Mouse (Mus musculus): ENCODE measurements around the gene Myo1e. TPM values are rescaled to one million over a fixed set of nuclear protein-coding genes. Genes with fewer than 3 reads are reported as not detected.

Myo1e gene
- total RNA-seq, 2 experiments from 2014 or later, result 8.6 to 10.2 TPM

DNA sequence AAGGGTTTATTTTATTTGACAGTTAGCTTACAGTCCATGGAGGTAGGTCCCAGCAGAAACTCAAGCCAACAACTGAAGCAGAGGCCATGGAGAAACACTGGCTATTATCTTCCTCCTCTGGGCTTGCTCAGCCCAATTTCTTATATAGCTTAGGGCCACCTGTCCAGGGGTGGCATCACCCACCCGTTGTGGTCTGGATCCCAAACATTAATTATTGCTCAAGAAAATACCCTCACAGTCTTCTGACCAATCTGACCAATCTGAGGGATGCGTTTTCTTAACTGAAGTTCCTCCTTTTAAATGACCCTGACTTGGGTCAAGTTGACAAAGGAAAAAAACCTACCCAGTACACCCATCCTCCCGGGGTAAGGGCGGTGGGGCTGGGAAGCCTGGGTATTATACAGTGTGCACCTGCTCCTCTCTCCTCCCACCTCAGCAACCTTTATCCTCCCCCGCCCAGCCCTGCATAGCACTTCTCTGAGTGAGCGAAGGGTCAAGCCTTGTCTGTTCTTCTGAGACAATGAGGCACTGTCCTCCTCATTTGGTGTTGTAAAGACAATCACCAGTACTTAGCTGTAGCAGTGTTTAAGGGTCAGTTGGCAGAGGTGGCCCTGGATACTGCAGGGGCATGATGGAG is 12.3 kb downstream of the Myo1e start:
- intact Hi-C loops (cut with DNase I), result no loop called here
- no peak for DNase-seq

DNA sequence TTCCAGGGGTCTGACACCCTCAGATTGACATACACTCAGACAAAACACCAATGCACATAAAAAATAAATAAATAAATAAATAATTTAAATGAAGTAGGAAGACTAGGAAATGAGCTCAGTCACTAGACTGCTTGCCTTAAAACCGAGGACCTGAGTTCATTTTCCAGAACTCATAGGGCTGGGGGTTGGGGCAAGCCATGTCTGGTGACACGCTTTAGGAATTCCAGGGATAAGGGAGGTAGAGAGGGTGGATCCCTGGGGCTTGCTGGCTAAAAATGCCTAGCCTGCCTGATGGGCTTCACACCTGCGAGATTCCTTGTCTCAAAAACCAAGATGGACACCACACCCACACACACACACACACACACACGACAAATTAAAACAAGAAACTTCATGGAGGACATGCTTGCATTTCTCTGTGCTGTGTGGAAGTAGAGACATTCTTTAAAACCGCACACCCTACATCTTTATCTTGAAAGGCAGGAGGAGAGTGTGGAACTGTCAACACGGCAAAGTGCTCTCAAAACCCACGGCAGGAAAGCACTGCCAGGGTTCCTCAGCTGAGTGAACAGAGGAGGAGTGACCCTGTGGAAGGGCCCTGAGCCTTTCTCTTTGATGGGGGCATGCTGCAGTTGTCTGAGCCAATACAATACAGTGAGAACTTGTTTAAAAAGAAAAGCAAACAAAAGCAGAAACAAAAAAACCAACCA is 13.5 kb downstream of the Myo1e start:
- intact Hi-C loops (cut with DNase I), result loop anchor here (5.0 kb wide), 1 partner anchor 42 kb away; no protein-coding TSS in a partner anchor
- no peak for DNase-seq

DNA sequence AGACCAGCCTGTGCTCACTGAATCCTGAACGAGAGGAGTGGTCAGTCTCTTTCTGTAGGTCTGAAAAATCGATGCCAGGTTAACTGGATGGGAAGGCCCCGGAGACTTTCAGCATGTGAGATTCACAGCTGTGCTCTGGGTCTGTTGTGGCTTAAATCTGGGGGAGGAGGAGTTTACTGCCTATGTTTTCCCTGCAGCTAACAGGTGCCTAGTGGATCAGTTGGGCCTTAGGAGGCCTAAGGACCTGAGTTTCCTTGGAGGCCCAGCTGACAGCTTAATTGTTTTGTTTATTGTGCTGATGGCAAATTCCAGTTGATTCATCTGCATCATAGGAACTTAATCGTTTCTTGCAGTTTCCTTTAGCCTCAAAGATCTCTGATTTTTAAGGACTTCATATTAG is 16.0 kb downstream of the Myo1e start:
- DNase-seq, result no peak
- intact Hi-C loops (cut with DNase I), result loop anchor here (5.0 kb wide), 1 partner anchor 39 kb away; no protein-coding TSS in a partner anchor

DNA sequence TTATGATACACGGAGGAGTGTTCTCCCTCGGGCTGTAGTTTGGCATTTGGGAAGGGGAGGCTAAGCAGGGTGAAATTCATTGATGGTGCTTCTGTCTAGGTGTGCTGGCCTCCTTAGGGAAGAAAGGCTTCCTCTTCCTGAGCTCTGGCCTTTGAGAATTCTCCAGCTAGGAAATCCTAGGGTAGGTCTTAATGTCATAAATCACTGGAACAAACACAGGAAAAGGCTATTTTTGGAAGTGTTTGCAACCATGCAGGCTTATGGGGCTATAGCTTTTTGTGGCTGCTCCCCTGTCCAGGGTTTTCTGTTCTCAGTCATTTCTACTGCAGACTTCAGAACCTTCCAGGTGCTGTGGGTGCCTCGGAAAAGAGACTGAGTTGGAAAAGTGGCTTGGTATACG is 16.9 kb downstream of the Myo1e start:
- intact Hi-C loops (cut with DNase I), result loop anchor here (1.0 to 5.0 kb wide), 2 partner anchors 8 to 38 kb away; no protein-coding TSS in a partner anchor
- DNase-seq, result no peak

DNA sequence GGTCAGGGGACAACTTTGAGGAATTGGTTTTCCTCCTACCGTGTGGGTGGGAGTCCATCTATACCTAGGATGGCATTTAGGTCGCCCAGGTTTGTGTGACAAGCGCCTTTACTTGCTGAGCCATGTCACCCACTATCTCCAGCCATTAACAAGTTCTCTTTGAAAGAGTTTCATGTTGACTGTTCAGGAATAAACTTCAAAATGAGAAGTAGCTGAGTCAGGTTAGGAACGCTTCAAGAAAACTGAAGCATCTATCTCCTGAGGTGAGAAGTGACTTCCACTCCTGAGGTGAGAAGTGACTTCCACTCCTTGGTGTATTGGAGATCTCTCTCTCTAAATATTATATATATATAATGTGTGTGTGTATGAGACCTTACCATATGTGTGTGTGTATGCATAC is 19.2 kb downstream of the Myo1e start:
- DNase-seq, result no peak
- intact Hi-C loops (cut with DNase I), result no loop called here

DNA sequence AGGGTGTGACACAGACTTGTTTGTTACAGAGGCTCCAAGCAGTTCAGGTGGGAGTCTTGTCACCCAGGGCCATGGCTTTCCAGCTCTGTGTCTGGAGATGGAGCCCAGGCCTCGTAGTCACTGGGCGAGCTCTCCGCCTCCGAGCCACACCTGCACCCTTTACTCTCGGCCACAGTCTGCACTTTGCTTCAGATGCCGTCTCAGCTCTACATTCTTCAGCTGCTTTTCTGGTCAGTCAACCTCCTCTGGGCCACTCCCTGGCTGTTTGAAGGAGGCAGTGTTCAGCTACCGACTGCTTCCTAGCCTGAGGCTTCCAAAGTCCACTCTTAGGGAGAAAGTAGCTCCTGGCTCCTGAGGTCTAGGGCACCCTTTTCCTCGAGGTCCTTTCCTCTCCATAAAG is 22.7 kb downstream of the Myo1e start:
- no peak for DNase-seq
- intact Hi-C loops (cut with DNase I), result no loop called here

DNA sequence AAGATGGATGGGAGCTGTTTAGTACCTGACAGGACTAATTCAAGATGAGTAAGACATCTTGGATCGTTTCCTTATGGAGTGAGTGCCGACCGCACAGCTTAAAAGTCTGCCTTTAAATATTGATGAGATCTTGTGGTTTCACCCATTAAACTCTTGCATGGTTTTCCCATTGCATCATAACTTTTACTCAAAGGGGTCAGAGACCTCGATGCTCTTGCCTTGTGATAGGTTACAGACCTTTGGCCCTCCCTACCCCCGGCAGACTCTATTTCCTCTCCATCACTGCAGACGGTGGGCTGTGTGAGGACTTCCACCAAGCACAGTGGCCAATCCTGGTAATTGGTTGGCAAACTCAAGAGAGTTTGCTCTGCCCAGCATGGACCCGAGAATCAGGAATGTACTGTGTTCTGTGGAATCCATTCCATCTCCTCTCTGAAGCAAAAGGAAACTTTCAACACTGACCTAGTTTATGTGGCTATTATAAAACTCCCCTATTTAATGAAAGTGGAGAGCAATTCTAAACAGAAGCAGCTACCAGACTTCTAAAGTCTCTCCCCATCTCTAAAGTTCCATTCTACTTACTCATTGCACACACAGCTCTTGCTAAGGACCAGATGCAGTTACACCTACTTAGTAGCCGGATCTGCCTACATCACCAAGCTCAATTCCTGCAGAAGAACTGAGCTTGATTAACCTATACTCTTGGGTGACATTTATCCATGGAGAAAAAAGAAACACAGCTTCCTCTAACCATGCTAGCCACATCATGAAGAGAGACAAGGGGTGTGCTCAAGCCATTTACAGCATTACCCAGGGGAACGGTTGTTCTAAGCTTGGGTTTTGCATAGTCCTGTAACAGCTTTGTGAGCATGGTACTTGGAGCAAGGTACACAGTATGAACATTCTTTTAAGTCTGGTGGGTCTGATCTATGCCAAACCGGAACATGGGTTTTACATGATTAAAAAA is 25.2 kb downstream of the Myo1e start:
- no peak for DNase-seq
- intact Hi-C loops (cut with DNase I), result loop anchor here (1.0 kb wide), 1 partner anchor 8 kb away; no protein-coding TSS in a partner anchor

DNA sequence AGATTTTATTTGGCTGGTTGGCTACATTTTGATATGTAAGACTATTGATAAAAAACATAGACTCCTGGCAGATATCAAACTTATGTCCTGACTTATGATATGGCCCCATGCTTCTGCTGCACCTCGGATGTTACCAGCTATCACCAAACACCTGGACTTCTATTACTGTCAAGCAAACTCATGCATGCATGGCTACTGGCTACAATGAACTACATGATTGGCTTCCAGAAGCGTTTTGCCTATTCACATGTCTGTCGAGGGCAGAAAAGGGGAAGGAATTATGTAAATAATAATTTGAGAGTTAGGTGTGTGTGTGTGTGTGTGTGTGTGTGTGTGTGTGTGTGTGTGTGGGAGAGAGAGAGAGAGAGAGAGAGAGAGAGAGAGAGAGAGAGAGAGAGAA is 30.0 kb downstream of the Myo1e start:
- intact Hi-C loops (cut with DNase I), result no loop called here
- DNase-seq, result no peak

DNA sequence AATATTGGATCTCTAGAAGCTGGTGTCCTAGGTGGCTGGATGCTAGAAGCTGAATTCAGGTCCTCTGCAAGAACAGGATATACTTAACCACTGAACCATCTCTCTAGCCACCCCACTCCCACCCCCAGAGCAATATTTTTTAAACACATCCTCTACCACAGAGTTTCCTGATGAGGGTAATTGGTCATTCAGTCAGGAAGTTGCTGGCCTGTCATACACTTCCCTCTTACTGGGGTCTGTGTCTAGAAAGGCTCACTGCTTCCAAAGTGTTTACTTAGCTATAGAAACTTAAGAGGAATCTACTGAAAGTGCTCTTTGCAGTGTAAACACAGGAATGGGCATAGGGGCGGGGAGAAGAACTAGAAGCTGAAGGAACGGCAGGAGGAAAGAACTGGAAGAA is 30.4 kb downstream of the Myo1e start:
- DNase-seq, result no peak
- intact Hi-C loops (cut with DNase I), result no loop called here

DNA sequence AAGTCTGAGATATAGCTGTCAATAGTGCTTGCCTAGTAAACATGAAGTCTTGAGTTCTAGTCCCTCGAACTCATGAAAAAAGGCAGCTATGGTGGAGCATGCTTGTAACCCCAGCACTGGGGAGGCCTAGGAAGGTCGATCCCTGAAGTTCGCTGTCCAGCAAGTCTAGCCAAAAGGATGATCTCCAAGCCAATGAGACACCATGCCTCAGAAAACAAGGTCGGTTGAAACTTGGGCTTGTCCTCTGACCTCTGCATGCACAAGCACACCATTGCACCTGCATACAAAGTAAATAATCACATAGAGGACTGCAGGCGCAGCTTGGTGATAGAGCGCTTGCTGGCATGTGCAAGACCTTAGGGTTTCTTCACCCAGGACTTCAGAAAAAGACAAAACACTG is 31.2 kb downstream of the Myo1e start:
- intact Hi-C loops (cut with DNase I), result no loop called here
- no peak for DNase-seq

DNA sequence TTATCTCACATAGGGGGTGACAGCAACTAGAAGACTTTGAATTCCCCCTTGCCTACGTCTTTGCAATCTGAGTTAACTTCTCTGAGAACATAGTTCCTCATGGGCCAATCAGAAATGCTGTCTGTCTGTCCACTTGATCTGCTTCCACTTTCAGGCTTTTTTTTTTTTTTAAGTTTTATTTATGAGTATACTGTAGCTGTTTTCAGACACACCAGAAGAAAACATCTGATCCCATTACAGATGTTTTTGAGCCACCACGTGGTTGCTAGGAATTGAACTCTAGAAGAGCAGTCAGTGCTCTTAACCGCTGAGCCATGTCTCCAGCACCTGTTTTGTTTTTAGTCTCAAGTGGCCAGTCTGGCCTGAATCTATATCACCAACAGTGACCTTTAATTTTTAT is 32.1 kb downstream of the Myo1e start:
- no peak for DNase-seq
- intact Hi-C loops (cut with DNase I), result no loop called here

DNA sequence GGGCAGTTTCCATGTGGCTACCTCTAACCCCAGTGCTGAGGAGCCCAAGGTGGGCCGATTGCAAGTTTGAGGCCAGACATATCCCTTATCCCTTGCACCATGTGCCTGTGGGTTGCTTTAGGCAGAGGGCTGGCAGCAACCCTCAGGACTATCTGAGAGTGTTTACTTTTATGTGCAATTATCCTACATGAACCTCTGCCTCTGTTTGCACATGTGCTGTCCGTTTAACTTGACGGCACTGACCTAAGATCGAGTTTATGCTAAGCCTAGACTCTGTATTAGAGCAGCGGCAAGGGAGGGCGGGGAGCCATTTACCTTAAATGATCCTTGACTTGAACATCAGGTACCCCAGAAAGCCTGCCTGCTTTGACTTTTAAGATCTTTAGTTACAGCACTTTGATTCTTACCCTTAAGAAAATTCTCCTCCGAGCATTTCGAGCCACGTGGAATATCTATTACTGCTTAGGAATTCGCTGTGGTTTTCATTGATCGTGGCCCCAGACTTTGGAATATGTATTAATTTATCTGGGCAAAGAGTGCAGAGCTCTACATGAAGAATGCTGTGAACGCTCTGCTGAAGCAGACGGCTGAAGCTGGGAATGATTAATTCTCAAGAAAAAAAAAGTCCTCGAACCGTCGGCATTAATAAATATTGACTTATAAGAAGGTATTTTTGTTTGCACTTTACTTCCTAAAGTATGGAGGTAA is 33.7 kb downstream of the Myo1e start:
- intact Hi-C loops (cut with DNase I), result no loop called here
- DNase-seq, result no peak

DNA sequence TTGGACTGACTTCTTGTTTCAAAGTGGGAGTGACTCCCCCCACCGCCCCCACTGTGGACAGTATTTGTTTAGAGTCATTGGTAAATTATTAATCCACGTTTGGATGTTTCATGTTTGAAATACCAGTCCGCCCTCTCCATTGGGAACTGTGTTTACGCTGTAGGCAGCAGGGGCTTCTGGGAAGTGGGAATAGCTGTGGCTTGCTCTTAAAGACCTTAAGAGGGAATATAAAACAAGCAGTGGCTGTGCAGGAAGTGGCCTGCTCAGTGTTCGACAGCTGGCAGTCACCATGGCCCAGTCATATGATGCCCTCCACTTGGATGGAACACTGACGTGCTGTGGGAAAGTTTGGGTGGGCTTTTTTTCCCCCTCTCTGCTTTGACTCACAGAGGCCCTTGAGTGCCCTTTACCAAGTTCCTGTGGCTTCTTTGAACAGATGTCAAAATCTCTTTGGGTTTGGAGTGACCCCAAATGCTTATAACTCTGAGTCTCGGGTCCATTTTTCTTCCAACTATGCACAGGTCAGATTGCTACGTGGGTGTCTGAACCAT is 34.3 kb downstream of the Myo1e start:
- DNase-seq, result no peak
- intact Hi-C loops (cut with DNase I), result no loop called here

DNA sequence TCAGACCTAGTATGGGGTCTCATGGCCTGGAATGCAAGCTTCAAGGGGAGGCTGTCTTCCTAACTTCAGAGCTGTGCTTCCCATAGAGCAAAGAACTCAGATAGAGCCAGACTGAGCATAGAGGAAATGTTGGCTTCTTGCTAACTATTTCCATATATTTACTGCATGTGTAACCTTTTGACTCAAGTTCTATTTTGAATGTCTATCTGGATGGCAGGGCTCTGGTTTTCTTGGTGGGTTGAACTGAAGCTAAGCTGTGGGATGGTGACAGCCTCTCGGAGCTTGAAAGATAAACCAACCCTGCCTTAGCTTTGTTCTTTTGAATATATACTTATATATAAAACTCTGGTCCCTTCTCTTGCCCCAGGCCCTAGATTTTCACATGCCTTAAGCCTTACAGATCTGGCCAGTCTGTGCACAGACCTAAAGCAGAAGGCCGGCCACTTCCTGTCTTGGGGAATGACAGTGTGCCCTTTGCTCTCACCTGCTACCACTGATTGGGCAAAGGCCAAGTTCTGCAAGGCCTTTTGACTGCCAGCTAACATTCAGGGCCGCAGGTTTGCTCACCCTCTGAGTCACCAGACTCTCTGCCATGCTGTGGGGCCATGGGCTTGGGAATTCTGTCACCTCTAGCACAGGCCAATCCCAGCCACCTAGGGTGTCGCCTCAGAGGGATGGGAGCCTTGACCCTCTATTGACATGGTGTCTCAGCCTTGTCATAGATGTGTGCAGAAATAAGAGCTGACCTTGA is 35.1 kb downstream of the Myo1e start:
- intact Hi-C loops (cut with DNase I), result no loop called here
- DNase-seq, result no peak

DNA sequence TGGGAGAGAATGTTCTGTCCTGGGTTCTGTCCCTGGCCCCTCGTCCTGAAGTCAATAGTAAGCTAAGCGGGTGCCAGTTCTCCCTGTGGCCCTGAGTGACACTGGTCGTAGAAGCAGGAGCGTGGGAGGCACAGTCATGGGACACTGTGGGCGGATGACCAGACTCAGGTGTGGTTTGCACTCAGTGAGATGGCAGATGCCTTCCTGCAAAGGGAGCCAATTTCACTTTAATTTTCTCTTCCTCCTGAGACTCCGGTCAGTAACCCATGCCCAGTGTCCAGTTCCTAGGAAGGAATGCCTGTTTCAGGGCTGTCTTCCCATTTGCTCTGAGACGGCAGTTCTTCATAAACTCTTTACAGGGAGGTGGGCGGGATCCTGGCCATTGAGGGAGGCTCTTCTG is 36.1 kb downstream of the Myo1e start:
- intact Hi-C loops (cut with DNase I), result no loop called here

DNA sequence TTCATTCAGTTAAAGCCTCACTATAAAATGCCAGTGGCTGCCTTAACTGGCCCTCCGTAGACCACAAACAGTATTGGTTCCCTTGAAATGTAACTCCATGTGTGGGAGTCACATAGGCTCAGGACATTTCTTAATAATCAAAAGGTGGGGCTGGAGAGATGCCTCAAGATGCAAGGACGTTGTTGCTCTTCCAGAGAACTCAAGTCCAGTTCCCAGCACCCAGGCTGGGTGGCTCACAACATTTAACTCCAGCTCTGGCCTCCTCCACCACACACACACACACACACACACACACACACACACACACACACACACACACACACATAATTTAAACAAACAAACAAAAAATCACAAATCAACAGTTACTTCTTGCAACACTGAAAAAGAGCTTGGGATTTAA is 36.6 kb downstream of the Myo1e start:
- intact Hi-C loops (cut with DNase I), result no loop called here
- no peak for DNase-seq

More for the DNA sequence above, 36.1 kb downstream of the Myo1e start:
- DNase-seq, result no peak

DNA sequence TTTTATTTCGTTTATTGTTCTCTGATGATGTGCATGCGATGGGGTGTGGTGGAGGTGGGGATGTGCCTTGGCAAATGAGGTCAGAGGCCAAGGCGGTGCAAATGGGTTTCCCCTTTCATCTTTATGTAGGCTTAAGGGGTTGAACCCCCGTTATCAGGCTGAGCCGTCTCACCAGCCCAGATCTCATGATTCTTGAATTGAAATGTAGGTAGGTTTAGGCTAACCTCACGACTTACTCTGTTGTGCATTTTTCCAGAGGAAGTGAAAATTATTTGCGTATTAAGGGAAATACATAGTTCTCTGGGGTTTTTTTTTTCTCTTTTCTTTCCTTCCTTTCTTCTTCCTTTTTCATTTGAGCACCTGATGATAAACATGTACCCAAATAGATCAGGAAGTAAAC is 37.0 kb downstream of the Myo1e start:
- no peak for DNase-seq
- intact Hi-C loops (cut with DNase I), result no loop called here

DNA sequence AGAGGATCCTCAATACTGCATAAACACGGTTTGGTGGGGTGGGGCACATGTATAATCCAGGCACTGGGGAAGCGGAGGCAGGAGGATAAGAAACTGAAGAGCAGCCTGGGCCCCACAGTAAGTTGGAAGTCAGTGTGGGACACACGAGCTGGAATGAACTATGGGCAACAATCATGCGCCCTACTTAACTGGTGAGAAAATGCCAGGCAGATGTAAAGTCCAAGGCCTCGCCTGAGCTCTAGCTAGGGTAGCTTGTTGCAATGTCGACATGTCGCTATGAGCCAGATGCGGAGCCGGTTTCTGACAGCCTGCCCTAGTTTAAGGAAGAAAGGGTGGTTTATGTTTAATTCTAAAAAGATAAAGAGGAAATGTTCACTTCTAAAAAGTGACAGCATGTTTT is 37.9 kb downstream of the Myo1e start:
- DNase-seq, result no peak
- intact Hi-C loops (cut with DNase I), result no loop called here

DNA sequence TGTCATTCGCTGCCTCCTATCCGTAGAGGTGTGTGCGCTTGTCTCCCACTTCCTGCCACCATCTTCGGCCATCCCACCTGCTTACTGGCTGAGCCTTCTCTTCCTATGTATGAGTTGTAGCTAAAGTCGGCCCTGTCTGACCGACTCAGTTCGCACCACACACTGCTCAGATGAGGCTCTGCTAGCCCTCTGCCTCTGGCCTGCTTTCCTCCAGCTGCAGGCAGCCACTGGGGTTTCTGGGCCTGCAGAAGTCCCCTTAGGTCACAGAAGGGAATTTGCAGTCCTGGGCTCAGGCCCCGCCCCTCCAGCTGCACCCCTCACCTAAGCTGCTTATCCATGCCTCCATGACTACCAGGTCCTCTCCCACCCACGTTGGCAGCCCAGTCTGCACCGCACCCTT is 39.3 kb downstream of the Myo1e start:
- no peak for DNase-seq

DNA sequence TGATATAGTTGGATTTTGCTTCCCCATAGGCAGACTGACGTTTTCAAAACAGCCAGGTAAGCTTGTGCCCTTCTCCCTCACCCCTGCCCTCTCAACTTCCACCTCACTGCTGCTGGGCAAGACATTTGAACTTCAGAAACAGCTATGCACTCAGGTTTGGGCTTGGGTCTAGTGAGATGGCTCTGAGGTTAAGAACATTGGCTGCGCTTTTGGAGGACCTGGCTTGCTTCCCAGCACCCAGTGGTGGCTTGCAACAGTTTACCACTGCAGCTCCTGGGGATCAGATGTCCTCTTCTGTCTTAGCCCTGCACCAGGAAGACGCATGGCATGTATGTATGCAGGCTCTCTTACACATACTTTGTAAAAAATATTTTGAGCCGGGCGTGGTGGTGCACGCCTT is 40.9 kb downstream of the Myo1e start:
- no peak for DNase-seq
- intact Hi-C loops (cut with DNase I), result no loop called here

More for the DNA sequence above, 39.3 kb downstream of the Myo1e start:
- intact Hi-C loops (cut with DNase I), result no loop called here

Measured in heart, postnatal 36 days (tissue).